Mouse (Mus musculus) MEL (cell line): ENCODE measurements around the gene Mxd4. TPM values are rescaled to one million over a fixed set of nuclear protein-coding genes. Genes with fewer than 3 reads are reported as not detected.
A peak's percentile ranks its signal among the peaks of the same experiment; 100 is the strongest.

Source experiments
- DNase-seq: peaks from one replicate; pipeline ENCODE4 v3.0.0; 2011; ENCODE audit warnings: low read depth, low spot score
- H3K27ac ChIP-seq: 2 replicates; pipeline ENCODE4 v1.5.1; 2012; ENCODE audit warnings: low read depth, mild to moderate bottlenecking, control low read depth, low read length, moderate library complexity; ENCODE audit not compliant: control insufficient read depth
- H3K27me3 ChIP-seq, 2 experiments: fragments of 150-350 bp in 1 of 2; sonication (generic) in 1 of 2; 2 replicates each; pipeline ENCODE4 v1.6.1; 2012; ENCODE audit warnings: low read length in 2 of 2, mild to moderate bottlenecking in 2 of 2, improper control_type of control experiment in 1 of 2, moderate library complexity in 1 of 2; ENCODE audit not compliant: insufficient read depth in 2 of 2, control insufficient read depth in 1 of 2
- H3K36me3 ChIP-seq, 2 experiments: 2 replicates each; pipeline ENCODE4 v1.6.1; 2012 to 2014; ENCODE audit warnings: low read length in 2 of 2, improper control_type of control experiment in 1 of 2, inconsistent platforms in 1 of 2, mild to moderate bottlenecking in 1 of 2; ENCODE audit not compliant: insufficient read depth in 2 of 2, control insufficient read depth in 1 of 2
- H3K4me1 ChIP-seq, 2 experiments: fragments of 150-350 bp in 1 of 2; sonication (generic) in 1 of 2; 2 replicates each; pipeline ENCODE4 v1.6.1; 2012; ENCODE audit warnings: low read length in 2 of 2, improper control_type of control experiment in 1 of 2, mild to moderate bottlenecking in 1 of 2; ENCODE audit not compliant: insufficient read depth in 2 of 2, control insufficient read depth in 1 of 2
- H3K4me3 ChIP-seq, 2 experiments: fragments of 150-350 bp in 1 of 2; sonication (generic) in 1 of 2; 2 replicates each; pipeline ENCODE4 v1.5.1; 2012; ENCODE audit warnings: low read depth in 2 of 2, low read length in 2 of 2, mild to moderate bottlenecking in 2 of 2, moderate library complexity in 2 of 2, control low read depth in 1 of 2, improper control_type of control experiment in 1 of 2; ENCODE audit not compliant: control insufficient read depth in 1 of 2, insufficient read depth in 1 of 2
- H3K79me2 ChIP-seq: 2 replicates; pipeline ENCODE4 v1.6.1; 2012; ENCODE audit warnings: mild to moderate bottlenecking, low read length, moderate library complexity; ENCODE audit not compliant: control insufficient read depth, poor library complexity, insufficient read depth
- H3K9ac ChIP-seq: 2 replicates; pipeline ENCODE4 v1.6.1; 2012; ENCODE audit warnings: low read depth, mild to moderate bottlenecking, control low read depth, low read length, moderate library complexity; ENCODE audit not compliant: control insufficient read depth, poor library complexity, severe bottlenecking
- H3K9me3 ChIP-seq: fragments of 150-350 bp; sonication (generic); replicated peaks from 2 replicates; pipeline ENCODE4 v1.6.1; 2012; ENCODE audit warnings: mild to moderate bottlenecking, low read length, improper control_type of control experiment, moderate library complexity; ENCODE audit not compliant: insufficient read depth
- BHLHE40 ChIP-seq: IDR thresholded peaks from 2 replicates; pipeline ENCODE4 v1.6.1; 2012; ENCODE audit warnings: low read depth, mild to moderate bottlenecking, inconsistent platforms, low read length, improper control_type of control experiment, borderline replicate concordance
- CHD1 ChIP-seq: IDR thresholded peaks from 2 replicates; pipeline ENCODE4 v1.6.1; 2012; ENCODE audit warnings: low read depth, mild to moderate bottlenecking, inconsistent platforms, low read length, improper control_type of control experiment
- CHD2 ChIP-seq: IDR thresholded peaks from 2 replicates; pipeline ENCODE4 v1.6.1; 2011; ENCODE audit warnings: low read length, improper control_type of control experiment
- CTCF ChIP-seq, 3 experiments: IDR thresholded peaks in 2 of 3; conservative IDR thresholded peaks in 1 of 3; 2 replicates each; pipeline ENCODE4 v1.5.1; 2011 to 2012; ENCODE audit warnings: low read length in 3 of 3, low read depth in 2 of 3, mild to moderate bottlenecking in 2 of 3, improper control_type of control experiment in 1 of 3, inconsistent platforms in 1 of 3, mixed read lengths in 1 of 3, moderate library complexity in 1 of 3; ENCODE audit not compliant: control insufficient read depth in 1 of 3, insufficient read depth in 1 of 3, poor library complexity in 1 of 3, severe bottlenecking in 1 of 3
- EP300 ChIP-seq, 2 experiments: IDR thresholded peaks; 2 replicates each; pipeline ENCODE4 v1.6.1; 2011; ENCODE audit warnings: improper control_type of control experiment in 2 of 2, low read length in 2 of 2, low read depth in 1 of 2, mild to moderate bottlenecking in 1 of 2
- ETS1 ChIP-seq: IDR thresholded peaks from 2 replicates; pipeline ENCODE4 v1.6.1; 2012; ENCODE audit warnings: low read depth, mild to moderate bottlenecking, inconsistent platforms, low read length, improper control_type of control experiment, moderate library complexity
- GATA1 ChIP-seq: IDR thresholded peaks from 2 replicates; pipeline ENCODE4 v1.6.1; 2011; ENCODE audit warnings: low read depth, low read length, improper control_type of control experiment
- HCFC1 ChIP-seq: IDR thresholded peaks from 2 replicates; pipeline ENCODE4 v1.6.1; 2012; ENCODE audit warnings: low read depth, mild to moderate bottlenecking, inconsistent platforms, low read length, improper control_type of control experiment, moderate library complexity
- KAT2A ChIP-seq: conservative IDR thresholded peaks from 2 replicates; pipeline ENCODE4 v1.6.1; 2012; ENCODE audit warnings: low read depth, low read length, improper control_type of control experiment, inconsistent platforms
- MAX ChIP-seq: IDR thresholded peaks from 2 replicates; pipeline ENCODE4 v1.6.1; 2011; ENCODE audit warnings: low read length, improper control_type of control experiment
- MEF2A ChIP-seq: IDR thresholded peaks from 2 replicates; pipeline ENCODE4 v1.6.1; 2014; ENCODE audit warnings: low read depth, mild to moderate bottlenecking, inconsistent platforms, low read length, improper control_type of control experiment; ENCODE audit not compliant: poor library complexity, insufficient replicate concordance, severe bottlenecking; ENCODE audit errors: extremely low read depth
- MXI1 ChIP-seq: IDR thresholded peaks from 2 replicates; pipeline ENCODE4 v1.6.1; 2011; ENCODE audit warnings: mild to moderate bottlenecking, low read depth, low read length, improper control_type of control experiment
- NELFE ChIP-seq: IDR thresholded peaks from 2 replicates; pipeline ENCODE4 v1.6.1; 2011; ENCODE audit warnings: low read depth, low read length, improper control_type of control experiment
- POLR2AphosphoS2 ChIP-seq: IDR thresholded peaks from 2 replicates; pipeline ENCODE4 v1.6.1; 2011; ENCODE audit warnings: low read length, improper control_type of control experiment
- RAD21 ChIP-seq: IDR thresholded peaks from 2 replicates; pipeline ENCODE4 v1.6.1; 2011; ENCODE audit warnings: mild to moderate bottlenecking, low read depth, low read length, improper control_type of control experiment
- SIN3A ChIP-seq: IDR thresholded peaks from 2 replicates; pipeline ENCODE4 v1.6.1; 2012; ENCODE audit warnings: low read length, improper control_type of control experiment, inconsistent platforms
- SMC3 ChIP-seq: IDR thresholded peaks from 2 replicates; pipeline ENCODE4 v1.6.1; 2011; ENCODE audit warnings: low read depth, low read length, improper control_type of control experiment
- TBP ChIP-seq: IDR thresholded peaks from 2 replicates; pipeline ENCODE4 v1.8.0; 2011; ENCODE audit warnings: low read depth, low read length, improper control_type of control experiment
- TCF12 ChIP-seq: IDR thresholded peaks from 2 replicates; pipeline ENCODE4 v1.6.1; 2014; ENCODE audit warnings: low read depth, mild to moderate bottlenecking, inconsistent platforms, low read length, improper control_type of control experiment, moderate library complexity
- USF1 ChIP-seq: IDR thresholded peaks from 2 replicates; pipeline ENCODE4 v1.6.1; 2014; ENCODE audit warnings: low read depth, mild to moderate bottlenecking, inconsistent platforms, low read length, improper control_type of control experiment, moderate library complexity
- ZC3H11A ChIP-seq: IDR thresholded peaks from 2 replicates; pipeline ENCODE4 v1.6.1; 2012; ENCODE audit warnings: low read depth, mild to moderate bottlenecking, inconsistent platforms, low read length, improper control_type of control experiment
- ZMIZ1 ChIP-seq: IDR thresholded peaks from 2 replicates; pipeline ENCODE4 v1.6.1; 2012; ENCODE audit warnings: low read depth, mild to moderate bottlenecking, inconsistent platforms, low read length, improper control_type of control experiment, moderate library complexity
- ZNF384 ChIP-seq: IDR thresholded peaks from 2 replicates; pipeline ENCODE4 v1.6.1; 2012; ENCODE audit warnings: low read depth, mild to moderate bottlenecking, inconsistent platforms, low read length, improper control_type of control experiment
- polyA plus RNA-seq, 2 experiments: library from polyadenylated mRNA; stranded (reverse) in 1 of 2; unstranded in 1 of 2; fragments of >175 nt in 1 of 2; fragments of >200 nt in 1 of 2; gene quantifications; 2 replicates each; pipeline versions ENCODE4 v1.2.1 to v1.2.4; 2012; ENCODE audit warnings: low replicate concordance in 2 of 2, low read depth in 1 of 2; ENCODE audit not compliant: insufficient read length in 2 of 2, insufficient read depth in 1 of 2, missing spikeins in 1 of 2
- total RNA-seq: library from RNA; depleted of rRNA; stranded (reverse); fragments of 300-350 nt; gene quantifications from 2 replicates; pipeline ENCODE4 v1.2.3, GENCODE M21; 2012

The Mxd4 gene
- total and polyA plus RNA-seq, 3 experiments, result 9.7 to 13.3 TPM; not detected in 1

DNA sequence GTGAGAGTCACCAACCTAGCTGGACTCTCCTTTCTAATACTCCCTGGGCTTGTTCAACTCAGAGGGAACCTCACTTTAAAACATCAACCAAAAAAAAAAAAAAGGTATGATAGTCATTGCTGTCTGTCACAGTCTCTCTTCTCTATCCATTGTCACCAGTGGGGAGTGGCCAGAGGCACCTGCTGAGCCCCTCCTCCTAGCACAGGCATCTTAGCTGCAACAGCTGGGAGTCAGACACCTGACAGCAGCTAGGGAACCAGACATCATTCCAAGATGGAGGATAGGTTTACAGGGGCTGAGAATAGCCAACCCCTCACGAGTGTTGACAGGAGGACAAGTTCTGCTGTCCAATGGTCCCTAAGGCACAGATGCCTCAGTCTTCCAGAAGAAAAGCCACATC is 6.9 kb upstream of the Mxd4 start:
- TF ChIP-seq ZNF384 (no peak), KAT2A (no peak), BHLHE40 (no peak), GATA1 (no peak), EP300 (IDR thresholded peaks at IDR 0.05; ENCODE audit: low read depth in 1 of 2, low read length in 2 of 2) (no peak), TBP (no peak), CHD2 (no peak), SIN3A (no peak)
- Histone ChIP-seq H3K9me3 (no peaks in the 10 kb centered on the region), H3K4me1 (no peaks in the 10 kb centered on the region), H3K27ac (no peak overlapping the region), H3K4me3 (no peak overlapping the region), H3K36me3 (no peaks in the 10 kb centered on the region), H3K79me2 (no peaks in the 10 kb centered on the region), H3K9ac (no peak overlapping the region), H3K27me3 (peaks cover 8 to 11% of the 10 kb centered on the region in 2 experiments)
- DNase-seq, result no peak

DNA sequence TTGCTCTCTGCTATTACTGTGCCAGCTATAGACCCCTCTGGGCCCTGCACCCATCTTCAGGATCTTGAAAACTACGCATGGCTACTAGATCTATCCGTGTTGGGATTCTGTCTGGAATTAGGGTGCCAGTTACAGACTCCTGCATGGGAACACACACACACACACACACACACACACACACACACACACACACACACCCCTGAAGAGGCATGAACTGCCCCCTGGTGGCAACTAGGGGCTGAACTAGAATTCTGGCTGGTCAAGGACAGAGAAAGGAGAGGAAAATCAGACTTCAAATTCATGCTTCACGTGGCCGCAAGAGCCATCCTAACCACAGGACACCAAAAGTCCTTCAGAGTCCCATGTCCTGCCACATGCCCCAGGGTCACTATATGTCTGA is 4.3 kb upstream of the Mxd4 start:
- H3K27ac ChIP-seq, result no peak overlapping the region
- H3K27me3 ChIP-seq, result peaks cover 5 to 6% of the 10 kb centered on the region in 2 experiments
- H3K4me3 ChIP-seq, result no peak overlapping the region
- peaks cover 0 to 12% of the 10 kb centered on the region in 2 experiments; a peak in 2 of 4 replicates for H3K4me1 ChIP-seq
- H3K36me3 ChIP-seq, result peaks cover 0 to 8% of the 10 kb centered on the region in 2 experiments; a peak in 2 of 4 replicates
- H3K9ac ChIP-seq, result no peak overlapping the region
- peak; percentile 47 for DNase-seq
- no peak for TF ChIP-seq ETS1
- TF ChIP-seq USF1, result no peak
- no peak for TF ChIP-seq BHLHE40
- TF ChIP-seq RAD21, result peak; percentile 44
- no peak for TF ChIP-seq EP300 (IDR thresholded peaks at IDR 0.05; ENCODE audit: low read depth in 1 of 2, low read length in 2 of 2)
- TF ChIP-seq ZC3H11A, result peak; percentile 54
- TF ChIP-seq POLR2AphosphoS2, result no peak
- TF ChIP-seq SMC3, result peak; percentile 87
- no peak for TF ChIP-seq MXI1
- peak in 2 of 3 experiments; percentile 71 to 72; a peak in 5 of 6 replicates for TF ChIP-seq CTCF (IDR thresholded peaks at IDR 0.05 in 2 of 3, conservative IDR thresholded peaks at IDR 0.05 in 1 of 3; ENCODE audit: control insufficient read depth in 1 of 3, insufficient read depth in 1 of 3, low read depth in 2 of 3, low read length in 3 of 3, poor library complexity in 1 of 3, severe bottlenecking in 1 of 3)
- no peak for TF ChIP-seq NELFE
- TF ChIP-seq TCF12, result no peak
- TF ChIP-seq CHD1, result no peak
- TF ChIP-seq HCFC1, result no peak
- no peak for TF ChIP-seq ZMIZ1
- no peak for TF ChIP-seq KAT2A
- no peak for TF ChIP-seq MEF2A
- no peak for TF ChIP-seq ZNF384
- no peak for TF ChIP-seq MAX
- H3K9me3 ChIP-seq, result no peaks in the 10 kb centered on the region
- H3K79me2 ChIP-seq, result peaks cover 3% of the 10 kb centered on the region; the same call in 1 of the 2 replicates
